Mouse (Mus musculus) midbrain, embryonic 13.5 days (tissue): Measurements from ENCODE around the gene Cdc42ep5. TPM values are rescaled to one million over a fixed set of nuclear protein-coding genes. Genes with fewer than 3 reads are reported as not detected.

ENCODE experiments used
- ATAC-seq: fragments of 200-750 bp; cut with Nextera tagmentation; 2 replicates; pipeline ENCODE4 v1.8.0; 2017; ENCODE audit warnings: mild to moderate bottlenecking, moderate TSS enrichment, moderate library complexity
- H3K27ac ChIP-seq: fragments of 300-500 bp; sonication (generic); 2 replicates; pipeline ENCODE4 v1.5.1; 2015; ENCODE audit warnings: inconsistent platforms, mild to moderate bottlenecking, moderate library complexity
- H3K27me3 ChIP-seq: fragments of 300-500 bp; sonication (generic); 2 replicates; pipeline ENCODE4 v1.6.1; 2015; ENCODE audit warnings: mild to moderate bottlenecking, inconsistent platforms
- H3K36me3 ChIP-seq: fragments of 300-500 bp; sonication (generic); 2 replicates; pipeline ENCODE4 v1.6.1; 2015; ENCODE audit warnings: mild to moderate bottlenecking, inconsistent platforms
- H3K4me1 ChIP-seq: fragments of 300-500 bp; sonication (generic); replicated peaks from 2 replicates; pipeline ENCODE4 v1.6.1; 2015; ENCODE audit warnings: inconsistent platforms
- H3K4me2 ChIP-seq: fragments of 300-500 bp; sonication (generic); replicated peaks from 2 replicates; pipeline ENCODE4 v1.6.1; 2015; ENCODE audit warnings: moderate library complexity, mild to moderate bottlenecking, inconsistent platforms
- H3K4me3 ChIP-seq: fragments of 300-500 bp; sonication (generic); replicated peaks from 2 replicates; pipeline ENCODE4 v1.5.1; 2015; ENCODE audit warnings: mild to moderate bottlenecking, inconsistent platforms
- H3K9ac ChIP-seq: fragments of 300-500 bp; sonication (generic); replicated peaks from 2 replicates; pipeline ENCODE4 v1.6.1; 2015; ENCODE audit warnings: mild to moderate bottlenecking, inconsistent platforms
- H3K9me3 ChIP-seq: fragments of 300-500 bp; sonication (generic); 2 replicates; pipeline ENCODE4 v1.6.1; 2016; ENCODE audit warnings: mild to moderate bottlenecking, inconsistent platforms
- WGBS: fragments of 180-500 bp; shearing (Covaris S2); methylation state at CpG from one replicate; pipeline ENCODE4 v1.1.7; 2015; 5-methylcytosine and 5-hydroxymethylcytosine counted together
- polyA plus RNA-seq: library from polyadenylated mRNA; unstranded; fragments of >200 nt; fragmentation: Nextera tagmentation; extraction: Ambion mirVana; gene quantifications from 2 replicates; pipeline ENCODE4 v1.2.1, GENCODE M21; 2015

Cdc42ep5 gene
- polyA plus RNA-seq, 1 experiment from 2014 or later = 5.2 TPM

DNA sequence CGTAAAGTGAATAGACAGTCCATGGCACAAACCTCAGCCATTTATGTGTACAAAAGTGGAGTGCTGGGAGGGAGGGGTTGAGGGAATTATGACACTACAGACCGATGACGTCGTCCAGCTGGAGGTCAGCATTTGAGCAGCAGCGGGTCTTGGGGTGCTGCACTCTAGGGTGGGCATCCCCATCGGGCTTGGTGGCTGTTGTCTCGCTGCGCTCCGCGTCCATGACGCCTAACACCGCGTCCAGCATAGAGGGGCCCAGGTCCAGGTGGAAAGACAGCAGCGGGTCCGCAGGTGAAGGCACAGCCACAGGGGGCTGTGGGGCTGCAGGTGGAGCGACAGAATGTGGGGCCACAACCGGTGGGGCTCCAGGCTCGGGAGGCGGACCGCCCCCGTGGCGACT is 13.4 kb downstream of the Cdc42ep5 start:
- Histone ChIP-seq H3K4me1 (peaks cover 31% of the 10 kb centered on the region), H3K27me3 (peaks cover 35% of the 10 kb centered on the region), H3K9ac (no peak overlapping the region), H3K4me2 (peak overlapping the region; percentile 80), H3K4me3 (peak overlapping the region; percentile 63), H3K36me3 (peaks cover 20% of the 10 kb centered on the region), H3K9me3 (no peaks in the 10 kb centered on the region), H3K27ac (no peak overlapping the region)
- ATAC-seq = no peak
- WGBS = 12% methylated on average over 22 of the region's 22 CpGs

DNA sequence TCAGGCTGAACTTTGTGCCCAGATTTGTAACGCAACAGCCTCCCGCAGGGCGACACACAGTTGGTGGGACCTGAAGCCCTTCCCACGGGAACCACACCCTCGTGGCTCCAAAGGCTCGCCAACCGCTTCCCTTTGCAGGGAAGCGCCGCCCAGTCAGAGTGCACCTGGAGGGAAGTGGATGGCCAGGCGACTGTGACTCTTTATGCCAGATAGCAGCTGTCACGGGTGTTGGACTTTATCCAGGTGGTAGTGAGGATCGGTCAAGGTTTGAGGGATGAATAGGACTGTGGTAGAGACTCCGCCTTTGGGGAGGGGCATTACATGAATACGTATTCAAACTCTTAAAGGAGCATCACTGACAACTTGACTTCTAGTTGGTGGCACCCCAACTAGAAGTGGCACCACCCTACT is 13.8 kb downstream of the Cdc42ep5 start:
- 0 out of 2 replicates have a peak, but pooled peaks have one; percentile 12 for ATAC-seq
- Histone ChIP-seq H3K9me3 (no peaks in the 10 kb centered on the region), H3K4me1 (peaks cover 31% of the 10 kb centered on the region), H3K27ac (no peak overlapping the region), H3K4me2 (peak overlapping the region; percentile 80), H3K27me3 (peaks cover 35% of the 10 kb centered on the region), H3K36me3 (peaks cover 24% of the 10 kb centered on the region), H3K4me3 (peak overlapping the region; percentile 63), H3K9ac (0 out of 2 replicates have a peak overlapping the region, but pooled peaks have one; percentile 26)
- 6% methylated on average over 14 of the region's 14 CpGs for WGBS

GRCm38 (mm10) chr7:4150059-4150541 is 14.6 kb downstream of the Cdc42ep5 start, which contains the start of gene Leng9:
Gene Leng9, minus strand, starts transcription at chr7:4150374.
- peak within 1 kb of the TSS; percentile 63 for H3K4me3 ChIP-seq
- peak within 1 kb of the TSS; percentile 85 for H3K9ac ChIP-seq
- peaks cover 35% of the 10 kb centered on the region for H3K27me3 ChIP-seq
- peak within 1 kb of the TSS; percentile 89 for H3K27ac ChIP-seq
- H3K9me3 ChIP-seq = no peaks in the 10 kb centered on the region
- WGBS = under 1% methylated on average over 14 of the region's 14 CpGs
- peak within 1 kb of the TSS; percentile 80 for H3K4me2 ChIP-seq
- peaks cover 31% of the 10 kb centered on the region for H3K36me3 ChIP-seq
- H3K4me1 ChIP-seq = peaks cover 31% of the 10 kb centered on the region
- ATAC-seq = peak; percentile 35

- ATAC-seq = peak; percentile 84
- peak overlapping the region; percentile 85 for H3K9ac ChIP-seq
- H3K36me3 ChIP-seq = peaks cover 38% of the 10 kb centered on the region
- peaks cover 35% of the 10 kb centered on the region for H3K27me3 ChIP-seq
- H3K4me3 ChIP-seq = peak overlapping the region; percentile 63
- peak overlapping the region; percentile 89 for H3K27ac ChIP-seq
- peaks cover 31% of the 10 kb centered on the region for H3K4me1 ChIP-seq
- peak overlapping the region; percentile 80 for H3K4me2 ChIP-seq
- under 1% methylated on average over 64 of the region's 64 CpGs for WGBS
- no peaks in the 10 kb centered on the region for H3K9me3 ChIP-seq
Observed at GRCm38 (mm10) chr7:4149209-4150054, 15.2 kb downstream of the Cdc42ep5 start.

DNA sequence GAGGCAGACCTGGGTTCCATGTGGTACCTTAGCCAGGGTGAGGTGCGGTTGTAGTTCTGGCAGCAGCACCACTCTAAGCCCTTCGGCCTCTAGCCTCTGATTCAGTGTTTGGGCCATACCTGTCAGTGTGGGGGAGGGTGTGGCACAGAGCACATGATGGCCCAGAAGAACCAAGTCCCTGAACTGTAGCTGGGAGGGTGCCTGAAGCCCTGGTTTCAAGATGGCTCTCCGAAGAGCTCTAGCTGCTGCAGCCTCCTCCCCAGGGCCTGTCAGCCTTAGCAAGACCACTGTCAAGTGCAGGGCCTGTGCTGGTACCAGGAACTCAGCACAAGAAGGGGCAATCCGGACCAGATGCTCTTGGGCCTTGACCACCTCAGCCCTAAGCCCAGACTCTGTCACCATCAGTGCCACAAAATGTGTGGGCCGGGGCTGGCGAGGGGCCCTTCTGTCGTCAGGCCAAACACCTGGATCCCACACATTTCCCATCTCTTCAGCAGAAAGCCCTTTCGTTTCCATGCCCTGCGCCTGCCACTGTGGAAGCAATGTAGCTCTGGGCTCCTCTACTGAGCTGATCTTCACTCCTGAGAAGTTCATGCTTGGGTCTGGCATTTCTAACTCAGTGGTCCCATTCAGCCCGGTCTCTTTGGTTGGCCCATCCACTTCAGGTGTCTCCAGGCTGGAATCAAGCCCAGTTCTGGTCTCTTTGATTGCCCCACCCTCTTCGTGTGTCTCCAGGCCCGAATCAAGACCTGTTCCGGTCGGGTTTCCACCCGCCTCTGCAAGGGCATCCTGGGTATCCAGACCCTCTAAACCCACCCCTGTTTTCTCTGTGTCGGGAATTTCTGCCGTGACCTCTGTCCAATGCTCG is 16.1 kb downstream of the Cdc42ep5 start:
- peak overlapping the region; percentile 85 for H3K9ac ChIP-seq
- H3K36me3 ChIP-seq = peaks cover 47% of the 10 kb centered on the region
- H3K4me1 ChIP-seq = peaks cover 31% of the 10 kb centered on the region
- ATAC-seq = peak; percentile 48
- H3K4me3 ChIP-seq = peak overlapping the region; percentile 63
- peak overlapping the region; percentile 80 for H3K4me2 ChIP-seq
- 27% methylated on average over 18 of the region's 18 CpGs for WGBS
- peak overlapping the region; percentile 89 for H3K27ac ChIP-seq
- H3K27me3 ChIP-seq = peaks cover 31% of the 10 kb centered on the region
- H3K9me3 ChIP-seq = no peaks in the 10 kb centered on the region

DNA sequence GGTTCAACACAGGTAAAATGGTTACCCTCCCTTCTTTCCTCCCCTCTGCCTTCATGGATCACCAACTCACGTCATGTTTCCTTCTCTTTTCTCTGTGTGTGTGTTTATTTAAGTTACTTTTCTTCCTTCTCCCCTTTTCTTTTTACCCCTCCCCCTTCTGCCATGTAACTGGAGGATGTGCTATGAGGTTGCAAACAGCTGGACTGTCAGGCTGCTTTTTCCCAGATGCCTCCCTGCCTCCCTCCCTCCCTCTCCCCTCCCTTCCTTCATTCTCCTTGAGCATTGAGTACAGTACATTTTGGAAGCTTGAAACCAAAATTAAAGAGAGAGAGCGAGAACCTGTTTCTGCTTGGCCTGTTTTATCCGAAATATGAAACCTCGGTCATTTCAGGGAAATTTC is 16.8 kb downstream of the Cdc42ep5 start:
- Histone ChIP-seq H3K27me3 (peaks cover 26% of the 10 kb centered on the region), H3K4me2 (peak overlapping the region; percentile 80; the same call in 1 of the 2 replicates), H3K36me3 (peaks cover 54% of the 10 kb centered on the region), H3K4me1 (peaks cover 31% of the 10 kb centered on the region), H3K4me3 (no peak overlapping the region), H3K27ac (no peak overlapping the region), H3K9ac (no peak overlapping the region), H3K9me3 (no peaks in the 10 kb centered on the region)
- no peak for ATAC-seq
- WGBS = 90% methylated on average over 4 of the region's 4 CpGs

- 91% methylated on average over 20 of the region's 20 CpGs for WGBS
- Histone ChIP-seq H3K4me2 (no peak overlapping the region), H3K36me3 (peaks cover 59% of the 10 kb centered on the region), H3K9ac (no peak overlapping the region), H3K9me3 (no peaks in the 10 kb centered on the region), H3K27ac (no peak overlapping the region), H3K4me1 (peaks cover 31% of the 10 kb centered on the region), H3K4me3 (no peak overlapping the region), H3K27me3 (peaks cover 22% of the 10 kb centered on the region)
- no peak for ATAC-seq
Observed at GRCm38 (mm10) chr7:4147371-4147770, 17.3 kb downstream of the Cdc42ep5 start.

DNA sequence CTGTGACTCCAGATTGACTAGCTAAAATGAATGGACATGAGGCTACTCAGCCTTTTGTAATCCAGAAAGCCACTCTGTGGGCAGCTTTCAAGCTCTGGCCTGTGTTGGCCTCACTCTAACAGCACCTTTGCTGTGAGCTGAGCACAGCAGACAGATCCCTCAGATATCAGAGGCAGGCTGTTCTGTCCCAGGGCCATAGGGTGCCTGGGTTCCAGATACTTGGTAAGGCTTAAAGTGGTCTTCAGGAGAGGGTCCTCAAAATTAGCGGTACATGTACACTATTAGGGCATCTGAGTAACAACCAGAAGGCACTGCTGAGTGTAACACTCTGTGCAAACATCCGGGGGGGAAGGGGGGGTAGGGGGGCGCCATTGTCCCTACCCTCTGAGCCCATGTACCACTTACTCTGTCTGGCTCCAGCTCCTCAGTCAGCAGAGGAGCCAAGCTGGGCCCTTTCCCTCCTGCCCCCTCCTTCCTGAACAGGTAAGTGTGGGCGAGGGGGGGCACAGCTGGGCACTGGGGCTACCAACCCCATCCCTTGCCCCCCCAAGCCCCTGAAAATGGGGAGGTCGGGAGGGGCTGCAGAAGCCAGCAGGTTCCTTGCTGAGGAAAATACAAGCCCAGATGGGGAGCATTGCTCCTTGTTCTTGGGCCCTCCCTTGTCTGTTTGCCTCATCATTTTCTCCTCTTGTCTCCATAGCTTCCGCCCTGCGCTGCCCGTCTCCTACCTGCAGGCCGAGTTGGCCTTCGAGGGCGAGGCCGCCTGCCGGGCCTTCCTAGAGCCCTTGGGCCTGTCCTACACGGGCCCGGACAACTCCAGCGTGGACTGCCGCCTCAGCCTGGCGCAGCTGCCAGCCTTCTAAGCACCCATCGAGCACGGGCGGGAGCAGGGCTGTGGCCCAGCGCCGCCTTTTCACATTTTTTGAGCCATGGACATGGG is 18.1 kb downstream of the Cdc42ep5 start:
- Histone ChIP-seq H3K4me1 (peaks cover 30% of the 10 kb centered on the region), H3K9ac (no peak overlapping the region), H3K36me3 (peaks cover 67% of the 10 kb centered on the region), H3K27ac (no peak overlapping the region), H3K4me2 (no peak overlapping the region), H3K4me3 (no peak overlapping the region), H3K27me3 (peaks cover 14% of the 10 kb centered on the region), H3K9me3 (no peaks in the 10 kb centered on the region)
- ATAC-seq = no peak
- 94% methylated on average over 23 of the region's 23 CpGs for WGBS

DNA sequence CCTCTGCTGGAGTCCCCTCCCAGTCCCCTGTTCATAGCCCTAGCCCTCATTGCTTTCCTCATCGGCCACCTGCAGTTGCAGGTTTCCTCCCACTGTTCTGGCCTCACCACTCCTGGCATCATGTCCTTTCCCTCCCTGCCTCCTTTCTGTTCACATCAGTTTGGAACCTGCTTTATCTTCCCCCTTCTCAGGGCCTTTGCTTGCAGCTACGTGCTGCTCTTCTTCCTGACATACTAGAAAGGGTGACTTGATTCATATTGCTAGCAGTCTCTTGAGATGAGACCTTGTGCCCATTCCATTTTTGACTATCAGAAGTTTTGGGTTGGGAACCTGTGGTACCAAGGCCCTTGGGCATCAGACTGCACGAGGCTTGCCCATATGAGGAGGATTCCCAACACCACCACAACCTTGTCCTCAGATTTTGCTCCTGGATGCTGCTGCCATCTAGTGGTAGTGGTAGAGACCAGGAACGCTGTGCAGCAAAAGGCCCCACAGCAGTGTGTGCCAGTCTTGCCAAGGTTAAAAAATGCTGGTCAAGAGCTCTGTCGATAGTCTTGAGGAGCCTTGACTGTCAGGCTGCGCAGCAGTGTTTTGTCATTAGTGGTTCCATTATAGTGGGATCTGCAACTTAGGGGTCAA is 19.0 kb downstream of the Cdc42ep5 start:
- Histone ChIP-seq H3K4me2 (no peak overlapping the region), H3K9me3 (no peaks in the 10 kb centered on the region), H3K9ac (no peak overlapping the region), H3K4me1 (peaks cover 22% of the 10 kb centered on the region), H3K4me3 (no peak overlapping the region), H3K27me3 (peaks cover 6% of the 10 kb centered on the region), H3K27ac (no peak overlapping the region), H3K36me3 (peaks cover 76% of the 10 kb centered on the region)
- ATAC-seq = no peak
- 69% methylated on average over 6 of the region's 6 CpGs for WGBS

DNA sequence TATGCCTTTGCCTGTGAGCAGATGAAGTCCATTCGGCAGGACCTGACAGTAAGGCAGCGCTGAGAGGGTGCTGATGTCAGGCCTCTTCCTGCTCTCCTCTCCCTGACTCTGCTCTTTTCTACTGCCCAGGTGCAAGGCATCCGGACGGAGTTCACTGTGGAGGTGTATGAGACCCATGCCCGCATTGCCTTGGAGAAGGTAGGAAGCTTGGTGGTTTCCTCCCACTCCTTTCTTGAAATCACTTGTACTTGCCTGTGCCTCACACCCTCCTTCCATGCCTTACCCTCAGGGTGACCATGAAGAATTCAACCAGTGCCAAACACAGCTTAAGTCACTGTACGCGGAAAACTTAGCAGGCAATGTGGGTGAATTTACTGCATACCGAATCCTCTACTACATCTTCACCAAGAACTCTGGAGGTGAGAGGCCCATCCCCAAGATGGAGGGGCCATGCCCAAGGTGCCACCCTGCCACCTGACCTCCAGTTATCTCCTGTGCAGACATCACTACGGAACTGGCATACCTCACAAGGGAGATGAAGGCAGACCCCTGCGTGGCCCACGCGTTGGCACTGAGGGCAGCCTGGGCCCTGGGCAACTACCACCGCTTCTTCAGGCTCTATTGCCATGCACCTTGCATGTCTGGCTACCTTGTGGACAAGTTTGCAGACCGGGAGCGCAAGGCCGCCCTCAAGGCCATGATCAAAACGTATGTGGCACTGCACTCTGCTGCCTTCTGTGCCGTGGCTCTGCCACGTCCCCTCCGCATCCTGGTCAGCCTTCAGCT is 19.7 kb downstream of the Cdc42ep5 start:
- ATAC-seq = no peak
- no peak overlapping the region for H3K4me3 ChIP-seq
- H3K9me3 ChIP-seq = no peaks in the 10 kb centered on the region
- WGBS = 93% methylated on average over 20 of the region's 20 CpGs
- H3K4me2 ChIP-seq = no peak overlapping the region
- no peaks in the 10 kb centered on the region for H3K27me3 ChIP-seq
- H3K4me1 ChIP-seq = peaks cover 15% of the 10 kb centered on the region
- peaks cover 83% of the 10 kb centered on the region for H3K36me3 ChIP-seq
- no peak overlapping the region for H3K27ac ChIP-seq
- no peak overlapping the region for H3K9ac ChIP-seq
